Mouse (Mus musculus) CH12.LX (cell line): ENCODE measurements at regions not wholly inside any gene's neighbourhood (a gene's known extent, or its start where the extent isn't known, plus 50 kb on each side); places are given as distances from the start of the nearest gene placed in this dataset.

Source experiments
- CHD2 ChIP-seq: IDR thresholded peaks from 2 replicates; pipeline ENCODE4 v1.6.1; 2011; ENCODE audit warnings: low read length, improper control_type of control experiment
- CTCF ChIP-seq, 2 experiments: IDR thresholded peaks in 1 of 2; conservative IDR thresholded peaks in 1 of 2; 2 replicates each; pipeline ENCODE4 v1.5.1; 2011 to 2012; ENCODE audit warnings: low read depth in 2 of 2, low read length in 2 of 2, improper control_type of control experiment in 1 of 2, inconsistent platforms in 1 of 2, mild to moderate bottlenecking in 1 of 2, moderate library complexity in 1 of 2
- EP300 ChIP-seq: IDR thresholded peaks from 2 replicates; pipeline ENCODE4 v1.6.1; 2011; ENCODE audit warnings: low read length, improper control_type of control experiment
- ETS1 ChIP-seq: conservative IDR thresholded peaks from 2 replicates; pipeline ENCODE4 v1.6.1; 2012; ENCODE audit warnings: low read depth, mild to moderate bottlenecking, inconsistent platforms, low read length, improper control_type of control experiment, moderate library complexity
- GABPA ChIP-seq: IDR thresholded peaks from 2 replicates; pipeline ENCODE4 v1.6.1; 2012; ENCODE audit warnings: low read depth, low read length, improper control_type of control experiment, inconsistent platforms; ENCODE audit not compliant: insufficient replicate concordance
- KAT2A ChIP-seq: IDR thresholded peaks from 2 replicates; pipeline ENCODE4 v1.6.1; 2012; ENCODE audit warnings: low read length, improper control_type of control experiment, inconsistent platforms; ENCODE audit not compliant: insufficient replicate concordance
- MAX ChIP-seq: IDR thresholded peaks from 2 replicates; pipeline ENCODE4 v1.6.1; 2011; ENCODE audit warnings: low read length, improper control_type of control experiment
- NRF1 ChIP-seq: IDR thresholded peaks from 2 replicates; pipeline ENCODE4 v1.6.1; 2014; ENCODE audit warnings: low read depth, mild to moderate bottlenecking, inconsistent platforms, low read length, improper control_type of control experiment, moderate library complexity
- POLR2A ChIP-seq: IDR thresholded peaks from 2 replicates; pipeline ENCODE4 v1.6.1; 2011; ENCODE audit warnings: low read depth, mild to moderate bottlenecking, improper control_type of control experiment, low read length

GRCm38 (mm10) chr16:93463405-93463804 is 140.5 kb downstream of the Setd4 start:
- no peak for TF ChIP-seq CTCF (conservative IDR thresholded peaks at IDR 0.05 in 1 of 2, IDR thresholded peaks at IDR 0.05 in 1 of 2; ENCODE audit: low read depth in 2 of 2, low read length in 2 of 2)
- TF ChIP-seq GABPA, result no peak
- TF ChIP-seq MAX, result no peak
- no peak for TF ChIP-seq KAT2A
- no peak for TF ChIP-seq EP300
- TF ChIP-seq NRF1, result no peak
- TF ChIP-seq CHD2, result no peak
- TF ChIP-seq POLR2A, result no peak
- no peak for TF ChIP-seq ETS1
